Mouse (Mus musculus) forebrain, embryonic 13.5 days (tissue): ENCODE results near the gene Nrtn. TPM values are rescaled to one million over a fixed set of nuclear protein-coding genes. Genes with fewer than 3 reads are reported as not detected.
A peak's percentile ranks its signal among the peaks of the same experiment; 100 is the strongest.

Source experiments
- ATAC-seq: fragments of 200-750 bp; cut with Nextera tagmentation; 2 replicates; pipeline ENCODE4 v1.8.0; 2017
- H3K27ac ChIP-seq: fragments of 300-500 bp; sonication (generic); 2 replicates; pipeline ENCODE4 v1.5.1; 2015; ENCODE audit warnings: inconsistent platforms, mild to moderate bottlenecking, moderate library complexity
- H3K27me3 ChIP-seq: fragments of 300-500 bp; sonication (generic); 2 replicates; pipeline ENCODE4 v1.6.1; 2015; ENCODE audit warnings: mild to moderate bottlenecking, inconsistent platforms
- H3K36me3 ChIP-seq: fragments of 300-500 bp; sonication (generic); 2 replicates; pipeline ENCODE4 v1.6.1; 2015; ENCODE audit warnings: mild to moderate bottlenecking, inconsistent platforms; ENCODE audit not compliant: poor library complexity, severe bottlenecking
- H3K4me1 ChIP-seq: fragments of 300-500 bp; sonication (generic); 2 replicates; pipeline ENCODE4 v1.6.1; 2015; ENCODE audit warnings: inconsistent platforms
- H3K4me2 ChIP-seq: fragments of 300-500 bp; sonication (generic); 2 replicates; pipeline ENCODE4 v1.6.1; 2015; ENCODE audit warnings: inconsistent platforms, mild to moderate bottlenecking, moderate library complexity
- H3K4me3 ChIP-seq: fragments of 300-500 bp; sonication (generic); 2 replicates; pipeline ENCODE4 v1.5.1; 2015; ENCODE audit warnings: mild to moderate bottlenecking, inconsistent platforms
- H3K9ac ChIP-seq: fragments of 300-500 bp; sonication (generic); 2 replicates; pipeline ENCODE4 v1.6.1; 2015; ENCODE audit warnings: mild to moderate bottlenecking, inconsistent platforms
- H3K9me3 ChIP-seq: fragments of 300-500 bp; sonication (generic); replicated peaks from 2 replicates; pipeline ENCODE4 v1.6.1; 2016; ENCODE audit warnings: inconsistent platforms
- WGBS: fragments of 180-500 bp; shearing (Covaris S2); methylation state at CpG from one replicate; pipeline ENCODE4 v1.1.7; 2015; 5-methylcytosine and 5-hydroxymethylcytosine counted together
- polyA plus RNA-seq: library from polyadenylated mRNA; unstranded; fragments of >200 nt; fragmentation: Nextera tagmentation; extraction: Ambion mirVana; gene quantifications from 2 replicates; pipeline ENCODE4 v1.2.1, GENCODE M21; 2015

Nrtn gene
- polyA plus RNA-seq, 1 experiment from 2014 or later, result 1.7 TPM

DNA sequence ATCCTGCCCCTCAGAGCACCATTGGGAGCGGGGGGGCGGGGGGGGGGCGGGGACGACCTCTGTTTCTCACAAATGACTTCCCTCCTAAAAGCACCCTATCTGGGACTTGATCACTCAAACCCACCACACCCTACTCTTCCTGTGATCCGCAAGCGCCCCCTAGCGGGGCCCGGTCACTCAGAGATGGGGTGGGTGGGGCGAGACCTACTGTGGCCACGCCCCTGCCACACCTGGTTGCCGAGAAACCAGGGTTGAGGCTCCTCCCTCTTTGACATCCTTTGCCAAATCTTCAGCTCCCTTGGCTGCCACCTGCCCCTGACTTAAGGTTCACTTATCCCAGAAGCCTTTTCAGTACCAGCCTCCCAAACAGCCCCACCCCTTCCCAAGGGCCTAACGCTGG, 802 bp upstream of the Nrtn start:
- Histone ChIP-seq H3K27me3 (peaks cover 75% of the 10 kb centered on the region), H3K4me3 (no peak overlapping the region)
- WGBS, result 5% methylated on average over 12 of the region's 12 CpGs

DNA sequence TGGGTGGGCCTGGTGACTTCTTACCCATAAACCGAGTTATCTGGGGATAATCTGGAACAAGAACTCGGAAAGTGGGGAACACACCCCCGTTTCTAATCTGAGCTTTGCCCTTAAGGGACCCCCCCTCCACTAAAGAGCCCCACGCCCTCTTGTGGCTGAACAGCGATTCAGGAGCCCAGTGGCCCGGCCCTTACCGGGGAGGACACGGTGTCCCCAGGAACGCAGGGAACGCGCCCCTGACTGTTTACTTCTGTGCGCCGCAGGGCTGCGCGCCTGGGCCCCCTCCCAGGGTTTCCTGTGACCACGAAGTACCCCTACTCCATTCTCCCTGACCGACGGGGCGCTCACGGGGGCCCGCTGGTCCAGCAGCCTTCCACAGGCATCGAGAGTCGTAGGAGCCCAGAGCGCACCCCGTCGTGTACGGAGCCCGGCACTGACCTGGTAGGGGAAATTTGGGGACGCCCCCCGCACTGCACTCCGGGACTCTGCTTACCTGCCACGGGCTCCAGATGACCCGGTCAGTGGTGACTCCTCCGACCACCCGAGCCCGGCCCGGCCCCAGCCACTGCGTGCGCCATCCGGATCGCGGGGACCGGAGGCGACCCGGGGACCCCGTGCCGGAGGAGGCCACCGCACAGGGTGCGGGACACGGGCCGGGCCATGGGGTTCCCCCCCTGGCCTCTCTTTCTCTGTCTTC, 479 bp downstream of the Nrtn start:
- H3K36me3 ChIP-seq, result no peaks in the 10 kb centered on the region
- peaks cover 21% of the 10 kb centered on the region for H3K4me1 ChIP-seq
- peaks cover 88% of the 10 kb centered on the region for H3K27me3 ChIP-seq
- H3K4me3 ChIP-seq, result peak overlapping the region; percentile 41
- 1% methylated on average over 51 of the region's 51 CpGs for WGBS
- no peak overlapping the region for H3K27ac ChIP-seq
- peak; percentile 14 for ATAC-seq
- H3K4me2 ChIP-seq, result peak overlapping the region; percentile 80
- no peaks in the 10 kb centered on the region for H3K9me3 ChIP-seq
- H3K9ac ChIP-seq, result peak overlapping the region; percentile 58

More for the DNA sequence above, 802 bp upstream of the Nrtn start:
- H3K4me2 ChIP-seq, result no peak overlapping the region; the same call in 1 of the 2 replicates
- no peaks in the 10 kb centered on the region for H3K36me3 ChIP-seq
- ATAC-seq, result no peak
- H3K27ac ChIP-seq, result no peak overlapping the region
- H3K4me1 ChIP-seq, result peaks cover 32% of the 10 kb centered on the region
- no peak overlapping the region for H3K9ac ChIP-seq
- no peaks in the 10 kb centered on the region for H3K9me3 ChIP-seq

DNA sequence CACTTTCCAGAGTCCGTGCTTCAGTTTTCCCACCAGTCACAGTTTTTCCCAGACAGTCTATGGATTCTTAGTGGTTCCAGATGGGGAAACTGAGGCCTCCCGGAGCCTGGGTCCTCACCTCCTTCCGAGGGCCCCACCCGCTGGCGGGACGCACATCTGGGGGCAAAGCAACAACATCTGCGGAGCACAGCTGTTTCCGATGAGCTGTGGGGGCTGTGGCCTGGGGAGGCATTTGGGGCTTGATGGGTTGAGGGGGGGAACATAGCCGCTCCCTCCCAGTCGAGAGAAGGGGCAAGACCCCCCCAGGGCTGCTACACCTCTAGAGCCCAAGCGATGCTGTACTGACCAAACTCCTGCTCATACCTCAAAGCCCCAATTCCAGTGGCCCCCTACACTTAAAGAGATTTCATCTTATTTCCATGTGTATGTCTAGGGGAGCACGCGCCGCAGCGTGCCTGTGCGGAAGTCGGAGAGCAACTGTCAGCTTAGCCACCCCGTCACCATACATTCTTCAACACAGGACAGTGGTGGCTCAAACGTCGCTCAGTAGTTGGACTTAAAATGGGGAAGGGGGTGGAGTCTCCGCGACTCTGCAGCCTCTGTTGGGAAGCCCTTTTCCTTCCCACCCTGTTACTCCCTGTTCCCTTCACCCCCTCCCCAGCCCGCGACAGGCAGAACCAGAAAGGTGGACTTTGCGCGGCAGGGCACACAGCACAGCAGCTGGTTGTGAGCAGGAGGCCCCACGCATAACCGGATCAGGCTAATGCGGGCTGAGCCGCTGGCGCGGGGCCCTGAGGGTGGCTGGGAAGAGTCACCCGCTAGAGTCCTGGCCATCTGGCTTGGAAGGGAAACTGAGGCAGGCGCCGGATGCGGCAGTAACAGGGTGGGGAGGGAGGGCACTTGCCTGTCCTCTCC, 2.8 kb downstream of the Nrtn start:
- 16% methylated on average over 36 of the region's 36 CpGs for WGBS

DNA sequence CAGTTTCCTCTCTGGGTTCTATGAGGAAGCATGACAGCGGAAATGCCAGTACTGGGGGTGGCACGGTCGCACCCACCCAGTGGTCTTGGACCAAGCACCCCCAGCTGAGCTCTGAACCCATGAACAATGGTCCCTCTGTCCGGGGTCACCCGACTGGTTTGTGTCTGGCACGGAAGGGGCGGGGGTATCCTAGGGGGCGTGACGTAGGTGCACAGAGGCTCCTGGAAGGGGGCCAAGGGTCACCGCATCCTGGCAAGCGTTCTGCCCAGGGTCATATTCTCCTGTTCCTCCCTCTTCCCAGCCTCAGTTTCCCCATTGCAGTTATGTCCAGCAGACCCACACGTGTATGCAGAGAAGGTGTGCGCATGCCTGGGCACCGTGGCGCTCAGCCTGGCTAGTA, 3.9 kb downstream of the Nrtn start:
- Histone ChIP-seq H3K36me3 (no peaks in the 10 kb centered on the region), H3K4me3 (no peak overlapping the region), H3K9me3 (no peaks in the 10 kb centered on the region), H3K27ac (no peak overlapping the region), H3K4me2 (no peak overlapping the region; the same call in 1 of the 2 replicates), H3K27me3 (peaks cover 92% of the 10 kb centered on the region), H3K4me1 (peaks cover 18% of the 10 kb centered on the region), H3K9ac (no peak overlapping the region)
- 20% methylated on average over 14 of the region's 15 CpGs for WGBS
- no peak for ATAC-seq

More for the DNA sequence above, 2.8 kb downstream of the Nrtn start:
- Histone ChIP-seq H3K9ac (no peak overlapping the region), H3K4me2 (no peak overlapping the region), H3K27ac (no peak overlapping the region), H3K36me3 (no peaks in the 10 kb centered on the region), H3K9me3 (no peaks in the 10 kb centered on the region), H3K27me3 (peaks cover 96% of the 10 kb centered on the region), H3K4me1 (peaks cover 18% of the 10 kb centered on the region), H3K4me3 (no peak overlapping the region)
- ATAC-seq, result no peak

DNA sequence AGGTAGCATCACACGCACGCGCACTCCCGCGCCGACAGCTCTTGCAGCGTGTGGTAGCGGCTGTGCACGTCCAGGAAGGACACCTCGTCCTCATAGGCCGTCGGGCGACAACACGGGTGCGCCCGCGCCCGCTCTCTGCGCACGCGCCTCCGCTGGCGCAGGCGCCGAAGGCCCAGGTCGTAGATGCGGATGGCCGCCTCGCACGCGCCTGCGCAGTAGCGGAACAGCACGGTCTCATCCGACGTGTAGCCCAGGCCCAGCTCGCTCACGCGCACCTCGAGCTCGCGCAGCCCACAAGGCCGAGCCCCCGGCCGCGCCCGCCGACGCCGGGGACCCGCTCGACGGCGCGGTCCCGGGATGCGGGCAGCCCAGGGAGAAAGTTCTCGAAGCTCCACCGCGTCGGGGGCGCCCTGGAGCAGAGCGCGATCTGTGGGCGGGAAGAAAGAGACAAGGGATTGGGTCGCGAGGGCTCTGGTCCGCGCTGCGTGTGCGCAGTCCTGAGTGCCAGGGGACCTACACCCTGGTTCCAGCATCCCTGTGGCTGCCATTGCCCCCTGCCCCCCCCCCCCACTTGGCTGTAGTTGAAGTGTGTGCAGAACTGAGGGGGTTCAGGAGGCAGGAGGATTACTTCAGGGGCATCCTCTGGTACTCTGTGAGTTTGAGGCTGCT, 5.8 kb downstream of the Nrtn start:
- H3K4me1 ChIP-seq, result no peaks in the 10 kb centered on the region
- H3K4me3 ChIP-seq, result peak overlapping the region; percentile 27
- peak; percentile 82 for ATAC-seq
- peaks cover 75% of the 10 kb centered on the region for H3K27me3 ChIP-seq
- no peak overlapping the region for H3K27ac ChIP-seq
- H3K9me3 ChIP-seq, result no peaks in the 10 kb centered on the region
- 27% methylated on average over 70 of the region's 71 CpGs for WGBS
- no peaks in the 10 kb centered on the region for H3K36me3 ChIP-seq
- H3K4me2 ChIP-seq, result peak overlapping the region; percentile 52
- H3K9ac ChIP-seq, result peak overlapping the region; percentile 7; the same call in 1 of the 2 replicates

DNA sequence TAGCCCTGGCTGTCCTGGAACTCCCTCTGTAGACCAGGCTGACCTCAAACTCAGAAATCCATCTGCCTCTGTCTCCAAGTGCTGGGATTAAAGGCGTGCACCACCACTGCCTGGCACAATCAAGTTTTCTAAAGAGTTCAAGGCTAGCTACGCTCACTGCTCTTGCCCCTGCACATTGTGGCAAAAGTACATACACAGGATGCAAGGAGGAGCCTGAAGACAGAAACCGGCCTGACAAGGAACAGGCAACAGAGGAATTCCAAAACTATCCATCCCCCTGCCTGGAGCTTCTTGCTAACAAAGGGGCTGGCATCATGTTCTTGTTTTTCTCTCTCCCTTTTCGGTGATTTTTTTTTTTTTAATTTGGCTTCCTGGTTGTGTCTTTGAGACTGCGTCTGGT, 13.2 kb downstream of the Nrtn start:
- no peak overlapping the region for H3K27ac ChIP-seq
- H3K4me1 ChIP-seq, result no peaks in the 10 kb centered on the region
- peaks cover 6% of the 10 kb centered on the region; the same call in 1 of the 2 replicates for H3K27me3 ChIP-seq
- no peak for ATAC-seq
- H3K4me3 ChIP-seq, result no peak overlapping the region
- 60% methylated on average over 5 of the region's 5 CpGs for WGBS
- H3K4me2 ChIP-seq, result no peak overlapping the region
- no peaks in the 10 kb centered on the region for H3K9me3 ChIP-seq
- H3K36me3 ChIP-seq, result no peaks in the 10 kb centered on the region
- H3K9ac ChIP-seq, result no peak overlapping the region

DNA sequence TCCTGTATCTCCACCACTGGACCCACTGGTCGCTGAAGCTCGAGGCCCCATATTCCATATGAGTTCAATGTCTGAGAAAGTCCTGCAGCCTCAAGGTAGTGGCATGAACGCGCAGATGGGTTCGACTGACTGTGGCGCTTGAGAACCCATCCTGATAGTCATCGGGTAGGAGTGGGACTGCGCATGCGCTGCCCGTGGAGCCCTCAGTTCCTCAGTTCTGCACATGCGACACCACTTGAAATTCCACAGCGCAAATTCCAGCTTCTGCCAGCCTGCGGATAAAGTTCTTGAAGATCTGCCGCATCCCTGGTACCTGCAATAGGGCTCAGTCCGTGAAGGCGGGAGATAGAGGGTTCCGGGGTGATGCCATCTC, 16.6 kb downstream of the Nrtn start:
- no peak for ATAC-seq
- WGBS, result 78% methylated on average over 17 of the region's 17 CpGs
- no peak overlapping the region for H3K9ac ChIP-seq
- H3K9me3 ChIP-seq, result no peaks in the 10 kb centered on the region
- H3K4me1 ChIP-seq, result no peaks in the 10 kb centered on the region
- H3K27ac ChIP-seq, result no peak overlapping the region
- 0 out of 2 replicates have a peak, but pooled peaks cover 5% of the 10 kb centered on the region for H3K27me3 ChIP-seq
- no peaks in the 10 kb centered on the region for H3K36me3 ChIP-seq
- H3K4me2 ChIP-seq, result no peak overlapping the region
- no peak overlapping the region for H3K4me3 ChIP-seq

DNA sequence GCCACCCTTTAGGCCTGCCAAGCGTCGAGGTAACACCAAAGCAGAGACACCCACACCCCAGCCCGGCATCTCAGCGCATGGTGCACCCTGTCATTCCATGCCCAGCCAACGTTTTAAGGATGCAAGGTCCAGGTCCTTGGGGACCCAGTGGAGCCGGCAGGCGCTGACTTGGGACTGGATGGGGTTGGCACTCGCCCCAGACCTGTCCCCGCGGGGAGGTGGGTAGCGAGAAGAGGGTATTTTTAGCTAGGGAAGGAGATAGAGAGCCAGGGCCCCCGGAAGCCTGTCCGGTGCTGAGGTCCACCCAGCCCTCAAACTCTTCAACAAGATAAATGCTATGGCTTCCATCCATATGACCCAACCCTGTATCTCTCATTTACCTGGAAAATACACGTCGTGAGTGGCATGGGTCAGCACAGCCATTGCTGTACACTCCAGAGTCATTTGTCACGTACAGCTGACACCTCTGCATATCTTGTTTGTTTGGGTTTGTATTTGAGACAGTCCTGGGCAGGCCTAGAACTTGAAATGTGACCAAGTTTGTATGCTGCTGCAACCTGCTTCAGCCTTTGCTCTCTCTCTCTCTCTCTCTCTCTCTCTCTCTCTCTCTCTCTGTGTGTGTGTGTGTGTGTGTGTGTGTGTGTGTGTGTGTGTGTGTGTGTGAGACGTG, 17.1 kb downstream of the Nrtn start:
- no peak for ATAC-seq
- Histone ChIP-seq H3K4me2 (no peak overlapping the region), H3K9me3 (no peaks in the 10 kb centered on the region), H3K36me3 (no peaks in the 10 kb centered on the region), H3K9ac (no peak overlapping the region), H3K4me3 (no peak overlapping the region), H3K27me3 (0 out of 2 replicates have a peak, but pooled peaks cover 5% of the 10 kb centered on the region), H3K27ac (no peak overlapping the region), H3K4me1 (no peaks in the 10 kb centered on the region)
- 82% methylated on average over 17 of the region's 17 CpGs for WGBS

DNA sequence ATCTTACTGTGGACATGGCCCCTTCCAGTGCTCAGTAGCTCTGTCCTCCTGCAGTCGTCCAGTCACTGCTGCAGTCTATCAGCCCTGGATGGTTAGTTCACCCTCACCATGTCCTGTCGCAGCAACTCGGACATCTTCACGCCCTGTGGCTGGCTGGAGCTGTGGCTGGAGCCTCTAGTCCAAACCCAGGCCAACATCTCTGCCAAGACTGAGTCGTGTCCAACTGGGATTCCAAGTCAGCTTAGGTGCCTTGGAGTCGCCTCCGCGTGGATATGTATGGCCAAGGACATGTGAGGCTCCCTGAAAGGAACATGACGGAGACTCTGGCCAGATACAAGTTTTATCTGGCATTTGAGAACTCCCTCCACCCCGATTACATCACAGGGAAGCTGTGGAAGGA, 19.1 kb downstream of the Nrtn start:
- Histone ChIP-seq H3K36me3 (no peaks in the 10 kb centered on the region), H3K27me3 (0 out of 2 replicates have a peak, but pooled peaks cover 5% of the 10 kb centered on the region), H3K4me1 (no peaks in the 10 kb centered on the region), H3K27ac (no peak overlapping the region), H3K9ac (no peak overlapping the region), H3K4me3 (no peak overlapping the region), H3K9me3 (no peaks in the 10 kb centered on the region), H3K4me2 (no peak overlapping the region)
- WGBS, result 86% methylated on average over 10 of the region's 10 CpGs
- ATAC-seq, result no peak

DNA sequence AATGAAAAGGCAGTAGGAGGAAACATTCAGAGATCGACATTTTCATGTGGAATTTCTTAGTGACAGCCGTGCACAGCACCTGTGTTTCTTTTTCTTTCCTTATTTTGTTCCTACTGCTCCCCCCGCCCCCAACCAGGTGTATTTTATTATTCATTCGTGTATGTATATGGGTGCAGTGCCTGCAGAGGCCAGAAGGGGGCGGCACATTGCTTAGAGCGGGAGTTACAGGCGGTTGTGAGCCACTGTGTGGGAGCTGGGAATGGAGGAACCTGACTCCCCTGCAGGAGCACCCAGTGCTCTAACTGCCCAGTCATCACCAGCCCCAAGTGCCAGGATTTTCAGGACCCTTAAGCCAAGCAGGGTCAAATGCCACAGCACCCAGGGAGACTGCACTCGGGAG, 20.8 kb downstream of the Nrtn start:
- Histone ChIP-seq H3K36me3 (no peaks in the 10 kb centered on the region), H3K9ac (no peak overlapping the region), H3K27ac (no peak overlapping the region), H3K27me3 (0 out of 2 replicates have a peak, but pooled peaks cover 5% of the 10 kb centered on the region), H3K9me3 (no peaks in the 10 kb centered on the region), H3K4me3 (no peak overlapping the region), H3K4me1 (no peaks in the 10 kb centered on the region), H3K4me2 (no peak overlapping the region)
- 43% methylated on average over 8 of the region's 8 CpGs for WGBS
- ATAC-seq, result no peak

DNA sequence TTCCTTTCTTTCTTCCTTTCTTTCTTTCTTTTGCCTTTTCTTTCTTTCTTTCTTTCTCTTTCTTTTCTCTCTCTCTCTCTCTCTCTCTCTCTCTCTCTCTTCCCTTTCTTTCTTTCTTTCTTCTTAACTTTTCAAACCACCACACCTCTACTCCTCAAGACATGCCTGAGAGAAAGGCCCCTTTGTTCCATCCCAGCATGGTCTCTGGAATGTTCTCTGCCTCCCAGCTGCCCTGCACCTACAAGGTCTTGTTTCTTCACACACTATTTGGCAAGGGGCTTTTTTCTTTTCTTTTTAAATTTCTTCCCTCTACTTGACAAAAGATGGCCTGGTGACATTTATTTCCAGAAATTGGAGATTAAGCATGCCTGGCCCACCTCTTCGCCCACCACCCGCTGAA, 27.7 kb downstream of the Nrtn start:
- Histone ChIP-seq H3K36me3 (peaks cover 7% of the 10 kb centered on the region; the same call in 1 of the 2 replicates), H3K9me3 (0 out of 2 replicates have a peak, but pooled peaks cover 3% of the 10 kb centered on the region), H3K27me3 (no peaks in the 10 kb centered on the region), H3K9ac (no peak overlapping the region), H3K4me1 (peaks cover 29% of the 10 kb centered on the region), H3K4me3 (no peak overlapping the region), H3K27ac (no peak overlapping the region), H3K4me2 (no peak overlapping the region)
- WGBS, result 22% methylated on average over 2 of the region's 2 CpGs
- ATAC-seq, result no peak
